Mouse (Mus musculus): ENCODE data around the gene Smpdl3b. TPM values are rescaled to one million over a fixed set of nuclear protein-coding genes. Genes with fewer than 3 reads are reported as not detected.

Smpdl3b gene
- total and polyA plus RNA-seq, 2 experiments from 2014 or later, result 1.1 to 1.3 TPM

- Histone ChIP-seq H3K4me1 (ENCODE audit: insufficient read depth, low read length) (no peaks in the 10 kb centered on the region), H3K4me3 (ENCODE audit: low read depth, low read length) (no peak overlapping the region), H3K27me3 (ENCODE audit: insufficient read depth, low read length) (no peaks in the 10 kb centered on the region), H3K36me3 (ENCODE audit: insufficient read depth, low read length) (peaks cover 35% of the 10 kb centered on the region), H3K9me3 (ENCODE audit: low read length) (no peaks in the 10 kb centered on the region), H3K27ac (ENCODE audit: low read depth, low read length) (no peak overlapping the region), H3K9ac (replicated peaks; ENCODE audit: low read length, poor library complexity, severe bottlenecking) (no peak overlapping the region), H3K4me2 (ENCODE audit: low read depth, low read length, poor library complexity, severe bottlenecking) (no peak overlapping the region)
- WGBS, result 97% methylated on average over 7 of the region's 7 CpGs
- ATAC-seq (ENCODE audit: low FRiP score), result no peak
- DNase-seq (ENCODE audit: low spot score), result no peak
- TF ChIP-seq CTCF (IDR thresholded peaks at IDR 0.05), result no peak
These were observed 43.9 kb downstream of the Smpdl3b start for GRCm38 (mm10) chr4:132713181-132713580.

DNA sequence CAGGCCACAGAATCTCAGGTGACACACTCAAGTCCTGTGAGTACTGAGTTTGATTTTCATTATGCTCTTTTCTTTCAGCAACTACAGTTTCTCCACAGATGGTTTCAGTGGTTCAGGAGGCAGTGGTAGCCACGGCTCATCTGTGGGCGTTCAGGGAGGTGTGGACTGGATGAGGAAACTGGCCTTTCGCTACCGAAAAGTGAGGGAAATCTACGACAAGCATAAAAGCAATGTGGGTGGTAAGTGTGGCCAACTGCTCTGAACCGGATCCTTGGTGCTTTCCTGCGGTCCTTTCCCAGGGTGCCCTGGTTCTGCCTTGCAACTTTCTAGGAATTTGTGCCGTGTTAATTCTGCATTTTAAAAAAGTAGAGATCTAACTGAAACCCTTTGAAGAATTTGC lies 50.2 kb downstream of the Smpdl3b start:
- H3K4me3 ChIP-seq (ENCODE audit: low read depth, low read length), result no peak overlapping the region
- H3K4me2 ChIP-seq (ENCODE audit: low read depth, low read length, poor library complexity, severe bottlenecking), result no peak overlapping the region
- H3K9me3 ChIP-seq (ENCODE audit: low read length), result no peaks in the 10 kb centered on the region
- no peaks in the 10 kb centered on the region for H3K27me3 ChIP-seq (ENCODE audit: insufficient read depth, low read length)
- H3K36me3 ChIP-seq (ENCODE audit: insufficient read depth, low read length), result peaks cover 53% of the 10 kb centered on the region
- DNase-seq (ENCODE audit: low spot score) (no peak), ATAC-seq (ENCODE audit: low FRiP score) (no peak)
- no peaks in the 10 kb centered on the region for H3K4me1 ChIP-seq (ENCODE audit: insufficient read depth, low read length)
- 93% methylated on average over 8 of the region's 8 CpGs for WGBS
- H3K27ac ChIP-seq (ENCODE audit: low read depth, low read length), result no peak overlapping the region
- TF ChIP-seq CTCF (IDR thresholded peaks at IDR 0.05), result no peak
- no peak overlapping the region for H3K9ac ChIP-seq (replicated peaks; ENCODE audit: low read length, poor library complexity, severe bottlenecking)

- ATAC-seq (ENCODE audit: low FRiP score) (no peak), DNase-seq (ENCODE audit: low spot score) (no peak)
- TF ChIP-seq CTCF (IDR thresholded peaks at IDR 0.05), result no peak
- Histone ChIP-seq H3K4me2 (ENCODE audit: low read depth, low read length, poor library complexity, severe bottlenecking) (no peak overlapping the region), H3K4me3 (ENCODE audit: low read depth, low read length) (no peak overlapping the region), H3K36me3 (ENCODE audit: insufficient read depth, low read length) (peaks cover 30% of the 10 kb centered on the region), H3K27ac (ENCODE audit: low read depth, low read length) (no peak overlapping the region), H3K4me1 (ENCODE audit: insufficient read depth, low read length) (no peaks in the 10 kb centered on the region), H3K9me3 (ENCODE audit: low read length) (no peaks in the 10 kb centered on the region), H3K27me3 (ENCODE audit: insufficient read depth, low read length) (no peaks in the 10 kb centered on the region), H3K9ac (replicated peaks; ENCODE audit: low read length, poor library complexity, severe bottlenecking) (no peak overlapping the region)
- WGBS, result 96% methylated on average over 5 of the region's 5 CpGs
These were observed 55.0 kb downstream of the Smpdl3b start for GRCm38 (mm10) chr4:132702076-132702475.

GRCm38 (mm10) chr4:132693366-132693765 lies 63.7 kb downstream of the Smpdl3b start:
- ATAC-seq (ENCODE audit: low FRiP score), result no peak
- H3K27me3 ChIP-seq (ENCODE audit: insufficient read depth, low read length), result no peaks in the 10 kb centered on the region
- no peak overlapping the region for H3K9ac ChIP-seq (replicated peaks; ENCODE audit: low read length, poor library complexity, severe bottlenecking)
- no peak overlapping the region for H3K27ac ChIP-seq (ENCODE audit: low read depth, low read length)
- DNase-seq (ENCODE audit: low spot score), result no peak
- H3K9me3 ChIP-seq (ENCODE audit: low read length), result no peaks in the 10 kb centered on the region
- H3K4me1 ChIP-seq (ENCODE audit: insufficient read depth, low read length), result no peaks in the 10 kb centered on the region
- peaks cover 38% of the 10 kb centered on the region for H3K36me3 ChIP-seq (ENCODE audit: insufficient read depth, low read length)
- no peak overlapping the region for H3K4me2 ChIP-seq (ENCODE audit: low read depth, low read length, poor library complexity, severe bottlenecking)
- no peak for TF ChIP-seq CTCF (IDR thresholded peaks at IDR 0.05)
- WGBS, result 97% methylated on average over 3 of the region's 3 CpGs
- no peak overlapping the region for H3K4me3 ChIP-seq (ENCODE audit: low read depth, low read length)

- TF ChIP-seq CTCF (IDR thresholded peaks at IDR 0.05), result no peak
- peaks cover 31% of the 10 kb centered on the region for H3K36me3 ChIP-seq (ENCODE audit: insufficient read depth, low read length)
- no peaks in the 10 kb centered on the region for H3K9me3 ChIP-seq (ENCODE audit: low read length)
- no peak for DNase-seq (ENCODE audit: low spot score)
- H3K4me3 ChIP-seq (ENCODE audit: low read depth, low read length), result no peak overlapping the region
- no peak for ATAC-seq (ENCODE audit: low FRiP score)
- 84% methylated on average over 2 of the region's 2 CpGs for WGBS
- no peak overlapping the region for H3K4me2 ChIP-seq (ENCODE audit: low read depth, low read length, poor library complexity, severe bottlenecking)
- no peaks in the 10 kb centered on the region for H3K4me1 ChIP-seq (ENCODE audit: insufficient read depth, low read length)
- no peak overlapping the region for H3K9ac ChIP-seq (replicated peaks; ENCODE audit: low read length, poor library complexity, severe bottlenecking)
- no peak overlapping the region for H3K27ac ChIP-seq (ENCODE audit: low read depth, low read length)
- no peaks in the 10 kb centered on the region for H3K27me3 ChIP-seq (ENCODE audit: insufficient read depth, low read length)
These were observed 67.4 kb downstream of the Smpdl3b start for GRCm38 (mm10) chr4:132689634-132690033.

Other genes starting within 250 kb of the Smpdl3b start
- 21.4 and 21.6 TPM in 2 replicates for gene Sesn2, start 246.8 kb downstream of the Smpdl3b start, total RNA-seq (2014; rRNA removed)
- 17.7 and 18.2 TPM in 2 replicates for gene Sesn2, start 246.8 kb downstream of the Smpdl3b start, polyA plus RNA-seq (2015; fragmentation: Nextera tagmentation; extraction: Ambion mirVana)
- 800 and 923 TPM in 2 replicates for gene Atpif1, start 223.6 kb downstream of the Smpdl3b start, total RNA-seq (2014; rRNA removed)
- gene Atpif1, start 223.6 kb downstream of the Smpdl3b start, polyA plus RNA-seq (2015; fragmentation: Nextera tagmentation; extraction: Ambion mirVana), result 1,645 and 1,681 TPM in 2 replicates
- 89.1 and 101 TPM in 2 replicates for gene Dnajc8, start 221.7 kb downstream of the Smpdl3b start, total RNA-seq (2014; rRNA removed)
- gene Dnajc8, start 221.7 kb downstream of the Smpdl3b start, polyA plus RNA-seq (2015; fragmentation: Nextera tagmentation; extraction: Ambion mirVana), result 168 and 169 TPM in 2 replicates
- 0.66 and 1.1 TPM in 2 replicates for gene Ptafr, start 193.2 kb downstream of the Smpdl3b start, total RNA-seq (2014; rRNA removed)
- gene Ptafr, start 193.2 kb downstream of the Smpdl3b start, polyA plus RNA-seq (2015; fragmentation: Nextera tagmentation; extraction: Ambion mirVana), result 0.26 and 0.56 TPM in 2 replicates
- 15.7 and 25.8 TPM in 2 replicates for gene Eya3, start 118.3 kb downstream of the Smpdl3b start, total RNA-seq (2014; rRNA removed)
- gene Eya3, start 118.3 kb downstream of the Smpdl3b start, polyA plus RNA-seq (2015; fragmentation: Nextera tagmentation; extraction: Ambion mirVana), result 4.5 and 5.1 TPM in 2 replicates
- gene Xkr8, start 24.7 kb downstream of the Smpdl3b start, total RNA-seq (2014; rRNA removed), result 6.2 and 7.1 TPM in 2 replicates
- 6.4 and 6.9 TPM in 2 replicates for gene Xkr8, start 24.7 kb downstream of the Smpdl3b start, polyA plus RNA-seq (2015; fragmentation: Nextera tagmentation; extraction: Ambion mirVana)
- 17.1 and 18.9 TPM in 2 replicates for gene Rpa2, start 11.1 kb upstream of the Smpdl3b start, total RNA-seq (2014; rRNA removed)
- gene Rpa2, start 11.1 kb upstream of the Smpdl3b start, polyA plus RNA-seq (2015; fragmentation: Nextera tagmentation; extraction: Ambion mirVana), result 28.4 and 29.8 TPM in 2 replicates
- gene Themis2, start 39.1 kb upstream of the Smpdl3b start, total RNA-seq (2014; rRNA removed), result 0.28 and 0.49 TPM in 2 replicates
- 0.49 and 0.75 TPM in 2 replicates for gene Themis2, start 39.1 kb upstream of the Smpdl3b start, polyA plus RNA-seq (2015; fragmentation: Nextera tagmentation; extraction: Ambion mirVana)
- 55.1 and 59.6 TPM in 2 replicates for gene Ppp1r8, start 85.9 kb upstream of the Smpdl3b start, total RNA-seq (2014; rRNA removed)
- 42.2 and 45.0 TPM in 2 replicates for gene Ppp1r8, start 85.9 kb upstream of the Smpdl3b start, polyA plus RNA-seq (2015; fragmentation: Nextera tagmentation; extraction: Ambion mirVana)
- gene Stx12, start 127.3 kb upstream of the Smpdl3b start, total RNA-seq (2014; rRNA removed), result 142 and 153 TPM in 2 replicates
- 151 and 158 TPM in 2 replicates for gene Stx12, start 127.3 kb upstream of the Smpdl3b start, polyA plus RNA-seq (2015; fragmentation: Nextera tagmentation; extraction: Ambion mirVana)
- 16.6 and 21.0 TPM in 2 replicates for gene Fam76a, start 165.3 kb upstream of the Smpdl3b start, total RNA-seq (2014; rRNA removed)
- gene Fam76a, start 165.3 kb upstream of the Smpdl3b start, polyA plus RNA-seq (2015; fragmentation: Nextera tagmentation; extraction: Ambion mirVana), result 31.0 and 38.2 TPM in 2 replicates
- 0.33 and 0.47 TPM in 2 replicates for gene Fgr, start 216.8 kb upstream of the Smpdl3b start, total RNA-seq (2014; rRNA removed)
- gene Fgr, start 216.8 kb upstream of the Smpdl3b start, polyA plus RNA-seq (2015; fragmentation: Nextera tagmentation; extraction: Ambion mirVana), result 0.19 TPM in 1 of 2 replicates, not detected in the other

All from midbrain, postnatal 0 days (tissue).